Mouse (Mus musculus) monocyte, adult 59 days (primary cell): ENCODE data around the gene Magoh. TPM values are rescaled to one million over a fixed set of nuclear protein-coding genes. Genes with fewer than 3 reads are reported as not detected.

Experiments
- total RNA-seq, 2 experiments: library from RNA; stranded (reverse); gene quantifications; one replicate each; pipeline ENCODE4 v1.2.4; 2023

Magoh gene
- total RNA-seq = 10 to 100 TPM; 54.0 to 63.0 TPM

GRCm38 (mm10) chr4:107879254-107880050 lies at the start of gene Magoh:
TSS of gene Magoh (plus strand) at chr4:107879755.

DNA sequence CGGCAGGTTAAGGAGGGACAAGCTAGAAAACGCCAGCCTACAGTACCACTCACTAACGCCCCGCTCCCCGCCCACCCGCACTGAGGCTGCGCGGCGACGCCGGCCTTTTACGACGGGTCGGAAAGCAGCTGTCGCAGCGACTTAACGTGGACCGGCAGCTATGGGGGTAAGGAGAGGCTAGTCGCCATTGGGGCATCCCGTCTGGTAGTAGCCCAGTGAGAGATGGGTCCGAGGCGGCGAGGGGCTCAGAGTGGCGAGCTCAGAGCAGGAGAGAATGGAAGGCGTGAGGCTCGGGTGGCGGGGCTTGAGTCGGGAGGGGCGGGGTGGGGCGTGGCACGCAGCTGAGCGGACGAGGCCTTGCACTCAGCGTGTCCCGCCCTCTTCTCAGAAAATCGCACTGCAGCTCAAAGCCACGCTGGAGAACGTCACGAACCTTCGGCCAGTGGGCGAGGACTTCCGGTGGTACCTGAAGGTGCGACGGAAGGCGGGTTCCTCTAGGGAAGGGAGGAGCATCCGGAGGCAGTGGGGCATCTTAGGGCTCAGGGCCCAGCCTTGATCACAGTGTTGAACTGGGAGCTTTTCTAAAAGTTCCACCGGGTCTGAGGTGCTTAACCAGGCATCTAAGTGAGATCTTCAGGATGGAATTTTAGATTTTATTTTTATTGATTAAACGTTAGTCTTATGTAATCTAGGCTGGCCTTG lies 10.3 kb downstream of the Magoh start, which contains the start of gene 0610037L13Rik:
Gene 0610037L13Rik (plus strand): TSS at position 83 of the 702 bp plus-strand sequence.

DNA sequence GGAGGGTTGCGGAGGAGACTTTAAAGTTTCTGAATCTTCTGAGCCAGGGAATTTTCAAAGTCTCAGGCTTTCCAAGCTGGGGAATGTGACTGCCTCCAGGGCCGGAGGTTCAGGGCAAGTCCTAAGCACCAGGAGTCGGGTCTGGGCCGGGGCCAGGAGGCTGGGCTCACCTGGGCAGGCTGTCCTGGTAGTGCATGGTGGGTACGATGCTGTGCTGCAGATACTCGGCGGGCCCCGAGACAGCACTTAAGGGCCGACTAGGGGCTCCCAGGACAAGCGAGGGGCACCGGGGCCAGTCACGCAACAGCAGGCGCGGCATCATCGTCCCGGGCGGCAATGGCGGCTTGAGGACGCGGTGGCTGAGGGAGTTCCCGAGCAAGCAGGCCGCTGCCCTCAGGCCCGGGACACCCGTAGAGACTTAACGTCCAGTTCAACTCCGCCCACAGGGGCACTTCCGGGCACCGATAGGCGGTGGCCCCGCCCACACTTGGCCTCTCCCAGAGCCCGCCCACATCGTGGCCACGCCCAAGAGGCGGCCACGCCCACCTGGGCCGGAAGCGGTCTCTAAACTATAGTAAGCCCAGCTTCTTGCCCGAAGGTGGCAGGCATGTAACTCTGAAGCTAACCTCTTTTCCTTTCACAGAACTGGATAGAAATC lies 43.7 kb downstream of the Magoh start, which contains the start of gene Cpt2:
Gene Cpt2 (minus strand): TSS at position 466 of the 658 bp plus-strand sequence.

Other genes starting within 250 kb of the Magoh start
- gene Dmrtb1, start 195.5 kb upstream of the Magoh start, total RNA-seq = 1 to 10 TPM in 1 of 2 experiments, under 1 TPM in 1; 0.60 to 1.3 TPM
- gene Lrp8, start 77.5 kb upstream of the Magoh start, total RNA-seq = 1 to 10 TPM; 5.7 to 6.4 TPM
- 10 to 100 TPM; 26.5 to 27.1 TPM for gene 0610037L13Rik, start 10.1 kb downstream of the Magoh start, total RNA-seq
- gene Cpt2, start 43.9 kb downstream of the Magoh start, total RNA-seq = 10 to 100 TPM; 13.3 to 13.4 TPM
- not detected for gene Slc1a7, start 88.6 kb downstream of the Magoh start, total RNA-seq
- under 1 TPM; 0.58 to 0.63 TPM for gene Podn, start 216.7 kb downstream of the Magoh start, total RNA-seq